Mouse (Mus musculus) stomach, postnatal 0 days (tissue): Measurements from ENCODE around the gene Htr6.

Experiments used
- CTCF ChIP-seq: IDR thresholded peaks from 2 replicates; pipeline ENCODE4 v1.5.1; 2016; ENCODE audit warnings: antibody characterized with exemption, low read depth, mild to moderate bottlenecking, moderate library complexity
- EP300 ChIP-seq: optimal IDR thresholded peaks from 2 replicates; pipeline ENCODE3; 2016; ENCODE audit warnings: antibody characterized with exemption

- TF ChIP-seq CTCF (no peak), EP300 (no peak)
These were observed 16.3 kb upstream of the Htr6 start for GRCm38 (mm10) chr4:139091478-139092355.
